Mouse (Mus musculus) right cerebral cortex, adult 18-20 months (tissue): ENCODE data around the gene Hes6.

ENCODE experiments used
- DNase-seq: peaks from one replicate; pipeline ENCODE4 v3.0.0; 2022; ENCODE audit warnings: mixed read lengths

Hes6 gene

GRCm38 (mm10) chr1:91398260-91399062 lies 15.4 kb downstream of the Hes6 start, which contains the start of gene Ilkap:
TSS of gene Ilkap (minus strand) at chr1:91398815.
- DNase-seq: peak; percentile 80

GRCm38 (mm10) chr1:91397927-91398259 lies 15.9 kb downstream of the Hes6 start:
- DNase-seq: no peak

GRCm38 (mm10) chr1:91390369-91390768 lies 23.5 kb downstream of the Hes6 start:
- DNase-seq: no peak

GRCm38 (mm10) chr1:91381091-91381471 lies 32.8 kb downstream of the Hes6 start:
- no peak for DNase-seq

- peak; percentile 69 for DNase-seq
Observed at GRCm38 (mm10) chr1:91380453-91381090, 33.3 kb downstream of the Hes6 start.

- DNase-seq: no peak
Observed at GRCm38 (mm10) chr1:91373414-91373835, 40.4 kb downstream of the Hes6 start.

- DNase-seq: no peak
Observed at GRCm38 (mm10) chr1:91370055-91370454, 43.8 kb downstream of the Hes6 start.

GRCm38 (mm10) chr1:91369408-91369807 lies 44.4 kb downstream of the Hes6 start:
- no peak for DNase-seq

- no peak for DNase-seq
Observed at GRCm38 (mm10) chr1:91367295-91367694, 46.5 kb downstream of the Hes6 start.

GRCm38 (mm10) chr1:91366215-91367108 lies 47.4 kb downstream of the Hes6 start, which contains the start of gene Erfe:
TSS of gene Erfe (plus strand) at chr1:91366430.
- DNase-seq: peak; percentile 28

- no peak for DNase-seq
Observed at GRCm38 (mm10) chr1:91365816-91366214, 48.0 kb downstream of the Hes6 start.

GRCm38 (mm10) chr1:91364822-91365644 lies 48.8 kb downstream of the Hes6 start:
- no peak for DNase-seq

GRCm38 (mm10) chr1:91362113-91362512 lies 51.7 kb downstream of the Hes6 start:
- no peak for DNase-seq
